Mouse (Mus musculus) T-cell, adult 2 months (primary cell): Measurements from ENCODE around the gene Gmeb2.

Experiments
- DNase-seq: peaks from one replicate; pipeline ENCODE4 v3.0.0; 2022; ENCODE audit warnings: low spot score

Gmeb2 gene

GRCm38 (mm10) chr2:181287958-181288350 lies at the start of gene Gmeb2:
TSS of gene Gmeb2 (minus strand) at chr2:181288035.
- peak; percentile 96 for DNase-seq

- DNase-seq = peak; percentile 67
Measured at GRCm38 (mm10) chr2:181334023-181334422, 46.2 kb upstream of the Gmeb2 start.

GRCm38 (mm10) chr2:181332542-181332941 lies 44.7 kb upstream of the Gmeb2 start:
- DNase-seq = no peak

- DNase-seq = no peak
Measured at GRCm38 (mm10) chr2:181326098-181326497, 38.3 kb upstream of the Gmeb2 start.

- no peak for DNase-seq
Measured at GRCm38 (mm10) chr2:181322136-181322535, 34.3 kb upstream of the Gmeb2 start.

GRCm38 (mm10) chr2:181320103-181320499 lies 32.3 kb upstream of the Gmeb2 start:
- no peak for DNase-seq

GRCm38 (mm10) chr2:181319248-181320102 lies 31.6 kb upstream of the Gmeb2 start, which contains the start of gene Rtel1:
TSS of gene Rtel1 (plus strand) at chr2:181319739.
- DNase-seq = peak; percentile 81

GRCm38 (mm10) chr2:181314080-181314810 lies 26.4 kb upstream of the Gmeb2 start, which contains the start of gene Stmn3:
TSS of gene Stmn3 (minus strand) at chr2:181314500.
- DNase-seq = peak; percentile 20

GRCm38 (mm10) chr2:181313344-181314079 lies 25.7 kb upstream of the Gmeb2 start:
- DNase-seq = no peak

- DNase-seq = no peak
Measured at GRCm38 (mm10) chr2:181313006-181313343, 25.1 kb upstream of the Gmeb2 start.

GRCm38 (mm10) chr2:181312435-181312834 lies 24.6 kb upstream of the Gmeb2 start:
- DNase-seq = no peak

GRCm38 (mm10) chr2:181307144-181307804 lies 19.4 kb upstream of the Gmeb2 start:
- peak; percentile 65 for DNase-seq

GRCm38 (mm10) chr2:181304944-181305343 lies 17.1 kb upstream of the Gmeb2 start:
- DNase-seq = no peak

- DNase-seq = no peak
Measured at GRCm38 (mm10) chr2:181302041-181302440, 14.2 kb upstream of the Gmeb2 start.

- DNase-seq = no peak
Measured at GRCm38 (mm10) chr2:181290937-181291336, 3.1 kb upstream of the Gmeb2 start.

GRCm38 (mm10) chr2:181288691-181289090 lies 856 bp upstream of the Gmeb2 start:
- DNase-seq = no peak

- peak; percentile 80 for DNase-seq
Measured at GRCm38 (mm10) chr2:181287338-181287957, 387 bp downstream of the Gmeb2 start.

GRCm38 (mm10) chr2:181286629-181287337 lies 1.1 kb downstream of the Gmeb2 start:
- DNase-seq = no peak

- DNase-seq = no peak
Measured at GRCm38 (mm10) chr2:181279968-181280367, 7.9 kb downstream of the Gmeb2 start.

GRCm38 (mm10) chr2:181277866-181278265 lies 10.0 kb downstream of the Gmeb2 start:
- DNase-seq = no peak

GRCm38 (mm10) chr2:181276766-181277165 lies 11.1 kb downstream of the Gmeb2 start:
- no peak for DNase-seq
